Mouse (Mus musculus) v-Abl transformed pro-B cells (cell line): ENCODE measurements at regions not wholly inside any gene's neighbourhood (a gene's known extent, or its start where the extent isn't known, plus 50 kb on each side); places are given as distances from the start of the nearest gene placed in this dataset.

Experiments used
- in situ Hi-C, 2 experiments: fragments of 400-800 bp; cut with MboI; formaldehyde crosslinking; loops; one replicate each; pipeline ENCODE4 v1.15.1; 2025; ENCODE audit not compliant: unreplicated experiment in 2 of 2

DNA sequence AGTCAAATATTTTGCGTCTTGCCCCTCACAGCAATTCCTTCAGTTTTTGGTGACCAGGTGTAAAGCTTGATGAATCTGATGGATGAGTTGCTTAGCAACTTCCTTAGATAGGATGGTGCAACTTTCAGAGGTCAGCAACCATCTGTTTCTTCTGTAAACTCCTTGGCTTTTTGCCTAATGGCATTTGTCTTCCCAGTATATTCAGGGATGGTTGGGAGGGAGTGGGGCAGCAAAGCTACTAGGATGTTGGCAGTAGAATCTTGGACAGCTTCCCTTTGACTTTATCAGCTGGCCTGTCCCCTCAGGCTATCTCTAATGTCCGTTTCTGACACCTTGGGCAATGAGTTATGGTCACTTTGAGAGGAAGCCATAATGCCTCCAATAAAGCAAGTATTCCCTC is 289.1 kb downstream of the Lyplal1 start:
- in situ Hi-C loops: no loop called here

- in situ Hi-C loops: no loop called here
These were observed 288.6 kb downstream of the Lyplal1 start for GRCm38 (mm10) chr1:185828486-185828885.

- in situ Hi-C loops: no loop called here
These were observed 285.1 kb downstream of the Lyplal1 start for GRCm38 (mm10) chr1:185832059-185832458.

DNA sequence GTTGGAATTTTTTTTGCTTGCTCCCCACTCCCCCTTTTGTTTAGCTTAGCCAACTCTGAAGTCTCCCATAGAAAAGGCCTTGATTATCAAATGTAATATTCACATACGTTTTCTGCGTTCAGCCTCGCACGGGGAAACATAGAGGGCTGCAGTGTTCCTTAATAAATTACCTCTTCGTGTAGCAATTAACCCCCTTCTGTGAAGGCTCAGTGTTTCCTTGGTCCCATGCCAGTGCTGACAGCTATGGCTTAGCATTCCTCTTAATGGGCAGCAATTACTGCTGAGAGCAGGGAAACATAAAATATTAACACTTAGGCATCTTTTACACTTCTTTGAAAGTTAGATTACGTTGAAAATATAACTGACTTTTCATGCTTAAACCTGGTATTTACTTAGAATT is 282.9 kb downstream of the Lyplal1 start:
- in situ Hi-C loops: no loop called here

- in situ Hi-C loops: no loop called here
These were observed 280.4 kb downstream of the Lyplal1 start for GRCm38 (mm10) chr1:185836632-185837281.

DNA sequence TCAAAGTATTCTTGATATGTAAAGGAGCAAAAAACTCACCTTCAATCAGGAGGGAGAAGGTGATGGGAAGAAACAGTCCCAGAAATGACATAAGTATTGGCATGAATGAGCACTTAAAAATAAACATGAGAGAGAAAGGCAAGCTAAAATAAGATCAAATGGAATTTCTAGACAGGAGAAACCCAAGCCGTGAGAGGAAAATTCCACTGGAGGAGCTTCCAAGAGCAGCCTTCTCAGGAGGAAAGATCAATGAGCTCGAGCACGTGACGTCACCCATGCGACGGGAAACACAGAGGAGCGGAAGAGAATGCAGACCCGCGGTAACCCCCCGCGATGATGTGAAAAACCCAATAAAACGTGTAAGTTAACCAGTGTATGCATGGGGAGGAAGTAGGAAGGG is 274.6 kb downstream of the Lyplal1 start:
- in situ Hi-C loops: no loop called here

DNA sequence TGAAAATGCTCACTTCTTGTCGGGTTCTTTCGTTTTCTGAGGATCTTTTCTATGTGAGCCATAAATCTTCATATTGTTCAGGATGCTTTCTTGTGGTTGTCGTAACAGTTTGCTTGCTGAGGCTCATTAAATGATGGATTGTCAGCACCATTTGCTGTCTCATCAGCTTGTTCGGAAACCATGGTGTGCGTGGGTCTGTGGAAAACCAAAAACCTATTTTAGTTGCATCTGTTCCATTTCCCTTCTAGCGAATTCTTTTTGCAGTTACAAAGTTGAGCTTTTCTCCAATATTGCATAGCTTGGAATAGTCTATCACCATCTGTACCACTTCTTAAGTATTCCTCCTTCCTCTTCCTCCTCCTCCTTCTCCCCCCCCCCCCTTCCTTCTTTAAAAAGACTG is 269.9 kb downstream of the Lyplal1 start:
- in situ Hi-C loops: no loop called here

DNA sequence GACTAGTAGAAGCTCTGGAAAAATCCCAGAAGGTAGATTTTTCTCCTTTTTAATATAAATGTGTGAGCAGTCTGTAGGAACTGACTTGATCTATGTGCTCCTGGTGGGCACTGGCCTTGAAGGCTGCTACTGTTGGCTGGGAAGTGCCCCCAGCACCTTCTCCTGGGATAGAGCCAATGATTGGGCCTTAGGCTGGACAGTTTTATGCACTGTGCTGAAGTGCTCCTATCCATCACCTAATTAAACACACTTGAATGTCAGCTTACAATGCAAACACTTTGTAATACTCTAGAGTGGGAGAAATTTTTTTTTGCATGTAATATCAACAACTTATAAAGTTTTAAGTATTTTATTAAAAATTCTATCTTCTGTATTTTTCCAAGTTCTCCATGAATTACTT is 266.5 kb downstream of the Lyplal1 start:
- in situ Hi-C loops: no loop called here

DNA sequence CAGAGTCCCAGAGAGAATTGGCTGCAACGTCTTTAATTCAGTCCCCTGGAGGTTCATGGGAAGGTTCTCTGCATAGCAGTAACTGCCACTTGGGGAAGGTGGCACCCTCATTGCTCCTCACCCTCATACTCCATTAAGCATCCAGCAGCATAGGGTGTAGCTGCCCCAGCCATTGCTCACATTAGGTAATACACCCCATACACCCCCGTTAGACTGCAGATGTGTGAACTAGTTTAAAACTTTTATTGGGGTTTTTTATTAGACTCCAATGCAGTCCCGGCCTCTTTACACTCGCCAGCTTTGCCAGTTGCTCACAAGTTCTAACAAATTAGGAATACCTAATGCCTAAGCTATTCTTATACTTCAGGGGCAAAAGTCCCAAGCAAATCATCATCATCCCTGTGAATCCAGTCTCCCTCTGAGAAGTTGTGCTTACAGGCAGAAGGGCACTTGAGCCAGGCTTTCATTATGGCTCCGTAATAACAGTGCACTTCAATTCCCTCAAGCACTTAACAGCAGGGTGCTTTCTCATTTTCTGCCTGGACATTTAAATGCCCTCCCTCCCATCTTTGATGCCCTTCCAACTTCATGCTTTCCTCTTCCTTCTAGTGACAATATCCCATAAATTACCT is 265.7 kb downstream of the Lyplal1 start:
- in situ Hi-C loops: no loop called here

DNA sequence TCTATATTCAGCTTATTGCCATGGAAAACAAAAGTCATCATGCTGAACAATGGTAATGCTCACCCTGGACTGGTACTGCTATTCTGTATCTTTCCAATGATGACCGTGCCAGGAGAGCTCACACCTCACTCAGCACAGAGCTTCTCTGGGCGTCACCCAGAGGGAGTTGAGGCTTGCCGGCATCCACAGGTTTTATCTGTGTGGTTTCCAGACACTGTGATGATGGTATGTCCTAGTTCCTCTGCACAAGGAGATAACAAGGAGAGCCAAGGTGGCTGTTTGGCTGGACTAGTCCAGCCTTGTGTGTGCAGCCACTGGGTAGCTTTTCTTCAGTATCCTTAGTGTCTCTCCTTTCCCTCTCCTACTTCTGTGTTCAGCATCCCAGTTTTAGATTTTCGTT is 255.4 kb downstream of the Lyplal1 start:
- in situ Hi-C loops: no loop called here

- in situ Hi-C loops: no loop called here
These were observed 251.2 kb downstream of the Lyplal1 start for GRCm38 (mm10) chr1:185865945-185866344.

- in situ Hi-C loops: no loop called here
These were observed 250.5 kb downstream of the Lyplal1 start for GRCm38 (mm10) chr1:185866612-185867011.

GRCm38 (mm10) chr1:185867018-185867417 is 250.1 kb downstream of the Lyplal1 start:
- in situ Hi-C loops: no loop called here

DNA sequence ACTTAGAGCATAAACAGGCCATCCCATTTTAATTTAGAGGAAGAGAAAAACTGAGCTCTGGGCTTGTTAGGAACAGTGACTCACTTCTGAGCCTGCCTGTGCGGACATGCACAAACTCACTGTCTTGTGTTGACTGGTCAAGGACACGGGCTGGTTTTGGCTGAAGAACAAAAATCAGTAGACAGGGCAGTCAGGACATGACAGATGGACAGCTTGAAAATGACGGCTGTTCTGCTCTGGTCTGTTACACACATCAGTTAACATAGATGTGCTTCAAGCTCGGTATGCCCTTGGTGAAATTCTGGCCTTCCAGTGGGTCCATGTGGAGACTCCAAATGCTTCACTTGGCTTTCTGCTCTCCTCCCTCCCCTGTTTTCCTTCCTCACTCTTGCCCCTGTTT is 248.4 kb downstream of the Lyplal1 start:
- in situ Hi-C loops: no loop called here

DNA sequence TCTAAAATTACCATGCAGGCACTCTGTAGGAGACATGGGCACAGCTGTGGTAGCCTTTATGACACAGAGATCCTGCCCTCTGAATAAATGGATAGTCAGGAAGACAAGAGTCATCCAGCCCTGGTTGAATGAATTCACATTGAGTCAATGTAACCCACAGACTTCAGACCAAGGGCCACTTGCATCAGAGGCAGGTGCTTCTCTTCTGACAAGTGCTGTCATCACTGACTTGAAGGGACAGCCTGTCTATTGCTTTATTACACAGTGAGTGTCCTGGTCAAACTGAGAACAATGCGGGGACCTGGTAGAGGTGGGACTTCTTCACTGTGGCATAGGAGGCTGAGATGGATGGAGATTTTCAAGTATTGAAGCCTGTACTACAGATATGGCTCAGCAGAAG is 230.1 kb downstream of the Lyplal1 start:
- in situ Hi-C loops: no loop called here

DNA sequence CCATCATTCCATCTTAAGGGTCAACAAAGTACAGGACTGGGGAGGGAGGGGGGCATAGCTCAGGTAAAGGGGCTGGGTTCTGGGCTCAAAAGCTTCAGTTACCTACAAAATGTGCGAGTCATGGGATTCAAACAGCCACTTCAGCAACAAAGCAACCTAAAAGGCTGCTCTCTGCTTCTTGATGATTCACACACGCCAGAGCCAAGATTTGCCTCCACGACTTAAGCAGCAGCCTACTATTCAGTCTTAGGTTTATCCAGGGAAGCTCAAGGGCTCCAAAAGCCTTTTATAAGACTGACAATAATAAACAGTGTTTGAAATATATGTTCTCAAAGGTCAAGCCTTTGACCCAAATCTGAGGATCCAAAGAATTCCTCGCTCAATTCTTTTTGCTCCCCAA is 225.3 kb downstream of the Lyplal1 start:
- in situ Hi-C loops: no loop called here

DNA sequence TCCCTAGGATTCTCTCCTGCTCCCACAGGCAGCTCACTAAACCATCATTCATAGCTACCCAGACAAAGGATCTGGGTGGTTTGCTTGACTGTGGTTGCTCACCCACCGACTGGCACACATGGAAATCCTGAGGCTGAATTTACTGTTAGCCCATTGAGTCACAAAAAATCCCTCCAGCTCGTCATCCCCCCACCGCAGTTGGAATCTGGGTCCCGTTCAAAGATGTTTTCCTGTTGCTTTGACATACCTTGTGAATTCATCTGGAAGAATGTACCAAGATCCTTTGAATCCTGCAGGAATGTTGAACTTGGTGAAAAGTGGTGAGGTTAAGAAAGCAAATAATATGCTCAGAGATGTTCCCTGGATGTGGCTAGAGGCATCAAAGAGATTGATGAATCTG is 223.7 kb downstream of the Lyplal1 start:
- in situ Hi-C loops: no loop called here

DNA sequence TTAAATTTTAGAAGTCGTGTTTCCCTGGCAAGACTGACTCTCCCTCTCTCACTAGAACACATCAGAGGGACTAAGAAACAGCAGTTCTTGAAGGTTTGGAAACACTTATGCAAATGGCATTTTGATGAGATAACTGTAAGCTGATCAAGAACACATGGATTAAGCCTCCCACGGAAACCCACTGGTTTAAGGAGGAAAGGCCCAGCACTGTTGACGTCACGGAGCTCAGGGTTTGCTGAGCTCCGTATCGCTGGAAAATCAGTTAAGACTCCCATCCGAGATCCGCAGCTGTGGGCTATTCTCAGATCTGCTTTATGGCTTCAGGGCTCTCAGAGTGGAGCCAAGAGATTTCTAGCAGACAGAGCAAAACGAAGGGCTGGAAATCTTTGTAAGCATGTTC is 218.6 kb downstream of the Lyplal1 start:
- in situ Hi-C loops: no loop called here

- in situ Hi-C loops: no loop called here
These were observed 216.8 kb downstream of the Lyplal1 start for GRCm38 (mm10) chr1:185900316-185900715.

DNA sequence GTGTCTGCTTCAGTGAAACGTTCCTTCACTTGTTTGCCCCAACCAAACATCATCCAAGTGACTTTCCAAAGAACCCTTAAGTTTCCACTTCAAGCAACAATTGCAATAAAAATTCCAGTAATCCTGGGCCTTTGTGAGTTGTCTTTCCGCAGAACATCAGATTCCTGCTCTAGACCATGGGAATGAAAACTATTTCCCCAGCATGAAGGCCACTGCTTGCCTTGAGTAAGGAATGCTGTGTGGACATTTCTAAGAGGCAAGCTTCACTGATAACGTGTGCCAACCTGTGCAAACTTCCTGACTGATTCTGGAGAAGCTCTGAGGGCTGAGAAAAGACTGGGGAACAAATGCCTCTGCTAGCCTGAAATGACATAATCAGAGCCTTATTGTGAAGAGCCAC is 214.7 kb downstream of the Lyplal1 start:
- in situ Hi-C loops: no loop called here

DNA sequence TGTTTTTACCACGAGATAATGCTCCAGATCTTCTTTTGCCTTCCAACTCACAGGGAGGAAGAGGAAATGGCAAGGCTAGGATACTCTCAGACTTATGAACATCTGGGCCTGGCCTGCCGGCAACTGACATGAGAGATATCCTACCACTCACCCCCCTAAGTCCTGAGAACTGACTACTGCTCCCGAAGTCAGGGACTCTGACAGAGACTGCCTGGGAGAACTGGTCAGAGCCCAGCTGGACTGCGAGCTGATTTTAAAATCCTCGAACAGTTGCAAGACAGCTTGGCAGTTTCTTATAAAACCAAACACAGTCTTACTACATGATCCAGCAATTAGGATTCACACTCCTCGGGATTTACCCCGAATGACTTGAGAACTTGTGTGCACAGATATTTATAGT is 211.4 kb downstream of the Lyplal1 start:
- in situ Hi-C loops: no loop called here

- in situ Hi-C loops: no loop called here
These were observed 201.5 kb downstream of the Lyplal1 start for GRCm38 (mm10) chr1:185915579-185915978.

GRCm38 (mm10) chr1:185918663-185919062 is 198.4 kb downstream of the Lyplal1 start:
- in situ Hi-C loops: no loop called here
